Mouse (Mus musculus) cerebellum, adult 2 months (tissue): ENCODE results near the gene Pbrm1.

Source experiments
- CTCF ChIP-seq: fragments of 200-500 bp; IDR thresholded peaks from 2 replicates; pipeline ENCODE4 v1.5.1; 2011; ENCODE audit warnings: low read depth, mild to moderate bottlenecking, control low read depth, low read length, moderate library complexity, borderline replicate concordance; ENCODE audit not compliant: insufficient read depth
- POLR2A ChIP-seq: fragments of 200-500 bp; IDR thresholded peaks from 2 replicates; pipeline ENCODE4 v1.6.1; 2011; ENCODE audit warnings: low read length, control low read depth, borderline replicate concordance; ENCODE audit not compliant: insufficient read depth

GRCm38 (mm10) chr14:31165010-31165409 is 146.1 kb downstream of the Pbrm1 start:
- TF ChIP-seq CTCF (no peak), POLR2A (no peak)
